Mouse (Mus musculus): ENCODE results near the gene Tenm4. TPM values are rescaled to one million over a fixed set of nuclear protein-coding genes. Genes with fewer than 3 reads are reported as not detected.

Gene Tenm4
- total RNA-seq, 1 experiment: 38.9 TPM

- H3K4me1 ChIP-seq (ENCODE audit: control insufficient read depth in 2 of 2, insufficient read depth in 2 of 2, low read length in 2 of 2, poor library complexity in 1 of 2): peaks cover 0 to 2% of the 10 kb centered on the region in 2 experiments; a peak in 1 of 4 replicates
- no peaks in the 10 kb centered on the region for H3K9me3 ChIP-seq (ENCODE audit: control insufficient read depth, insufficient read depth, low read depth, low read length)
- no peak for DNase-seq (ENCODE audit: low read depth, low spot score)
- H3K36me3 ChIP-seq (ENCODE audit: control insufficient read depth, insufficient read depth, low read length, poor library complexity, severe bottlenecking): no peaks in the 10 kb centered on the region
- in situ Hi-C loops (cut with MboI; ENCODE audit: low sequenced_read_pairs in 2 of 2, unreplicated experiment in 2 of 2): no loop called here
- no peak overlapping the region for H3K9ac ChIP-seq (ENCODE audit: insufficient read depth, low read depth, low read length, poor library complexity, severe bottlenecking)
- TF ChIP-seq HCFC1 (IDR thresholded peaks at IDR 0.05; ENCODE audit: borderline replicate concordance, insufficient read depth, low read length) (no peak), ZNF384 (IDR thresholded peaks at IDR 0.05; ENCODE audit: low read depth, low read length) (no peak)
- H3K27ac ChIP-seq (ENCODE audit: insufficient read depth, low read depth, low read length, poor library complexity, severe bottlenecking): no peak overlapping the region
- H3K4me3 ChIP-seq (ENCODE audit: insufficient read depth in 1 of 2, low read depth in 1 of 2, low read length in 2 of 2, poor library complexity in 1 of 2, severe bottlenecking in 1 of 2): no peak overlapping the region
Measured at GRCm38 (mm10) chr7:96777938-96778600, 607.0 kb downstream of the Tenm4 start.

- in situ Hi-C loops (cut with MboI; ENCODE audit: low sequenced_read_pairs in 2 of 2, unreplicated experiment in 2 of 2): no loop called here
- H3K4me1 ChIP-seq (ENCODE audit: control insufficient read depth in 2 of 2, insufficient read depth in 2 of 2, low read length in 2 of 2, poor library complexity in 1 of 2): peaks cover 0 to 1% of the 10 kb centered on the region in 2 experiments; a peak in 1 of 4 replicates
- TF ChIP-seq CHD2 (IDR thresholded peaks at IDR 0.05; ENCODE audit: low read depth, low read length): no peak
- 0 out of 2 replicates have a peak, but pooled peaks have one; percentile 24 for TF ChIP-seq ZC3H11A (IDR thresholded peaks at IDR 0.05; ENCODE audit: borderline replicate concordance, low read depth, low read length)
- no peak overlapping the region for H3K27ac ChIP-seq (ENCODE audit: insufficient read depth, low read depth, low read length, poor library complexity, severe bottlenecking)
- no peaks in the 10 kb centered on the region for H3K9me3 ChIP-seq (ENCODE audit: control insufficient read depth, insufficient read depth, low read depth, low read length)
- no peak for DNase-seq (ENCODE audit: low read depth, low spot score)
- H3K9ac ChIP-seq (ENCODE audit: insufficient read depth, low read depth, low read length, poor library complexity, severe bottlenecking): no peak overlapping the region
- no peaks in the 10 kb centered on the region for H3K36me3 ChIP-seq (ENCODE audit: control insufficient read depth, insufficient read depth, low read length, poor library complexity, severe bottlenecking)
- H3K4me3 ChIP-seq (ENCODE audit: insufficient read depth in 1 of 2, low read depth in 1 of 2, low read length in 2 of 2, poor library complexity in 1 of 2, severe bottlenecking in 1 of 2): no peak overlapping the region
Measured at GRCm38 (mm10) chr7:96778601-96778969, 607.5 kb downstream of the Tenm4 start.

- Histone ChIP-seq H3K9ac (ENCODE audit: insufficient read depth, low read depth, low read length, poor library complexity, severe bottlenecking) (no peak overlapping the region), H3K27ac (ENCODE audit: insufficient read depth, low read depth, low read length, poor library complexity, severe bottlenecking) (no peak overlapping the region), H3K36me3 (ENCODE audit: control insufficient read depth, insufficient read depth, low read length, poor library complexity, severe bottlenecking) (no peaks in the 10 kb centered on the region), H3K4me3 (ENCODE audit: insufficient read depth in 1 of 2, low read depth in 1 of 2, low read length in 2 of 2, poor library complexity in 1 of 2, severe bottlenecking in 1 of 2) (no peak overlapping the region), H3K4me1 (ENCODE audit: control insufficient read depth in 2 of 2, insufficient read depth in 2 of 2, low read length in 2 of 2, poor library complexity in 1 of 2) (no peaks in the 10 kb centered on the region), H3K9me3 (ENCODE audit: control insufficient read depth, insufficient read depth, low read depth, low read length) (no peaks in the 10 kb centered on the region)
- TF ChIP-seq MAFK (IDR thresholded peaks at IDR 0.05; ENCODE audit: insufficient read depth, low read depth, low read length) (no peak), ZC3H11A (IDR thresholded peaks at IDR 0.05; ENCODE audit: borderline replicate concordance, low read depth, low read length) (no peak), HCFC1 (IDR thresholded peaks at IDR 0.05; ENCODE audit: borderline replicate concordance, insufficient read depth, low read length) (no peak), ZNF384 (IDR thresholded peaks at IDR 0.05; ENCODE audit: low read depth, low read length) (no peak), CHD2 (IDR thresholded peaks at IDR 0.05; ENCODE audit: low read depth, low read length) (no peak)
- DNase-seq (ENCODE audit: low read depth, low spot score): no peak
- in situ Hi-C loops (cut with MboI; ENCODE audit: low sequenced_read_pairs in 2 of 2, unreplicated experiment in 2 of 2): no loop called here
Measured at GRCm38 (mm10) chr7:96780556-96780955, 609.5 kb downstream of the Tenm4 start.

- DNase-seq (ENCODE audit: low read depth, low spot score): no peak
- Histone ChIP-seq H3K27ac (ENCODE audit: insufficient read depth, low read depth, low read length, poor library complexity, severe bottlenecking) (no peak overlapping the region), H3K9ac (ENCODE audit: insufficient read depth, low read depth, low read length, poor library complexity, severe bottlenecking) (no peak overlapping the region), H3K36me3 (ENCODE audit: control insufficient read depth, insufficient read depth, low read length, poor library complexity, severe bottlenecking) (no peaks in the 10 kb centered on the region), H3K4me3 (ENCODE audit: insufficient read depth in 1 of 2, low read depth in 1 of 2, low read length in 2 of 2, poor library complexity in 1 of 2, severe bottlenecking in 1 of 2) (no peak overlapping the region), H3K4me1 (ENCODE audit: control insufficient read depth in 2 of 2, insufficient read depth in 2 of 2, low read length in 2 of 2, poor library complexity in 1 of 2) (no peaks in the 10 kb centered on the region), H3K9me3 (ENCODE audit: control insufficient read depth, insufficient read depth, low read depth, low read length) (no peaks in the 10 kb centered on the region)
- no peak for TF ChIP-seq ZC3H11A (IDR thresholded peaks at IDR 0.05; ENCODE audit: borderline replicate concordance, low read depth, low read length)
- no peak for TF ChIP-seq CHD2 (IDR thresholded peaks at IDR 0.05; ENCODE audit: low read depth, low read length)
- TF ChIP-seq ZNF384 (IDR thresholded peaks at IDR 0.05; ENCODE audit: low read depth, low read length): no peak
- TF ChIP-seq MAFK (IDR thresholded peaks at IDR 0.05; ENCODE audit: insufficient read depth, low read depth, low read length): no peak
- TF ChIP-seq HCFC1 (IDR thresholded peaks at IDR 0.05; ENCODE audit: borderline replicate concordance, insufficient read depth, low read length): no peak
- in situ Hi-C loops (cut with MboI; ENCODE audit: low sequenced_read_pairs in 2 of 2, unreplicated experiment in 2 of 2): no loop called here
Measured at GRCm38 (mm10) chr7:96781068-96781467, 610.0 kb downstream of the Tenm4 start.

DNA sequence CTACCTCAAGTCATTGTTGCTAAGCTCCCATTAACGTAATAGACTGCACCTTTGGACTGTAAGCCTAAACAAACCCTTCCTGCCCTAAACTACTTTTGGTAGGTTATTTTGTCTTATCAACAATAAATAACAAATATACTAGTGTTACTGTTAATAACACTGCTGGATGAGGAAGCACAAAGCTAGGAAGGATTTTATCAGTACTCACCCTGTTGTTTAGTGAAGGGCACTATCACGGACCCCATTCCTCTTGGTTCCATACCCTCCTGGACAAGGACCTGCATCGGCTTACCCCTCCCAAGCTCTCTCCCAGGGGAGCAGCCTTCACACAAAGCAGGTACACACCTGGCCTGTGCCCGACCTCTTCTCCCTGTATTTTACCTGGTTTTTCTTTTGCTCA is 611.6 kb downstream of the Tenm4 start:
- Histone ChIP-seq H3K27ac (ENCODE audit: insufficient read depth, low read depth, low read length, poor library complexity, severe bottlenecking) (no peak overlapping the region), H3K9me3 (ENCODE audit: control insufficient read depth, insufficient read depth, low read depth, low read length) (no peaks in the 10 kb centered on the region), H3K9ac (ENCODE audit: insufficient read depth, low read depth, low read length, poor library complexity, severe bottlenecking) (no peak overlapping the region), H3K4me3 (ENCODE audit: insufficient read depth in 1 of 2, low read depth in 1 of 2, low read length in 2 of 2, poor library complexity in 1 of 2, severe bottlenecking in 1 of 2) (no peak overlapping the region), H3K4me1 (ENCODE audit: control insufficient read depth in 2 of 2, insufficient read depth in 2 of 2, low read length in 2 of 2, poor library complexity in 1 of 2) (no peaks in the 10 kb centered on the region), H3K36me3 (ENCODE audit: control insufficient read depth, insufficient read depth, low read length, poor library complexity, severe bottlenecking) (no peaks in the 10 kb centered on the region)
- no peak for TF ChIP-seq HCFC1 (IDR thresholded peaks at IDR 0.05; ENCODE audit: borderline replicate concordance, insufficient read depth, low read length)
- TF ChIP-seq MAFK (IDR thresholded peaks at IDR 0.05; ENCODE audit: insufficient read depth, low read depth, low read length): no peak
- no peak for TF ChIP-seq CHD2 (IDR thresholded peaks at IDR 0.05; ENCODE audit: low read depth, low read length)
- TF ChIP-seq ZC3H11A (IDR thresholded peaks at IDR 0.05; ENCODE audit: borderline replicate concordance, low read depth, low read length): no peak
- TF ChIP-seq ZNF384 (IDR thresholded peaks at IDR 0.05; ENCODE audit: low read depth, low read length): no peak
- in situ Hi-C loops (cut with MboI; ENCODE audit: low sequenced_read_pairs in 2 of 2, unreplicated experiment in 2 of 2): no loop called here
- no peak for DNase-seq (ENCODE audit: low read depth, low spot score)
